Mouse (Mus musculus) layer of hippocampus, adult 2 months (tissue): ENCODE measurements around the gene Hist1h4b. TPM values are rescaled to one million over a fixed set of nuclear protein-coding genes. Genes with fewer than 3 reads are reported as not detected.
"Not testable (repeated sequence)": the region's sequence is repeated elsewhere in the genome, so short reads cannot be mapped to it uniquely, and the experiment has no call there.

Source experiments
- DNase-seq, 2 experiments: peaks; one replicate each; pipeline ENCODE4 v3.0.0; 2022; ENCODE audit warnings: low spot score in 2 of 2
- H3K27ac ChIP-seq: fragments of 200-600 bp; 2 replicates; pipeline ENCODE4 v1.8.1; 2022
- H3K4me3 ChIP-seq: fragments of 200-600 bp; 2 replicates; pipeline ENCODE4 v1.8.1; 2022; ENCODE audit warnings: mild to moderate bottlenecking
- CTCF ChIP-seq: fragments of 200-600 bp; conservative IDR thresholded peaks from 2 replicates; pipeline ENCODE4 v1.8.1; 2022; ENCODE audit warnings: antibody characterized with exemption, mild to moderate bottlenecking, moderate library complexity
- microRNA-seq, 2 experiments: library from miRNA; unstranded; fragments of <30 nt; microRNA quantifications; one replicate each; pipeline ENCODE4 v1.2.0; 2021
- total RNA-seq, 2 experiments: library from RNA; stranded (reverse); gene quantifications; 2 replicates each; pipeline ENCODE4 v1.2.3; 2021

The Hist1h4b gene
- total RNA-seq, 2 experiments from 2014 or later: 70.9 to 73.8 TPM

- H3K27ac ChIP-seq: peak overlapping the region; percentile 86
- no peak for TF ChIP-seq CTCF
- DNase-seq: no peak
- peak overlapping the region; percentile 69 for H3K4me3 ChIP-seq
Measured at GRCm38 (mm10) chr13:23764324-23765171, 7.7 kb downstream of the Hist1h4b start.

GRCm38 (mm10) chr13:23765172-23765513, 8.3 kb downstream of the Hist1h4b start:
- TF ChIP-seq CTCF: no peak
- Histone ChIP-seq H3K4me3 (no peak overlapping the region), H3K27ac (no peak overlapping the region)
- DNase-seq: no peak

DNA sequence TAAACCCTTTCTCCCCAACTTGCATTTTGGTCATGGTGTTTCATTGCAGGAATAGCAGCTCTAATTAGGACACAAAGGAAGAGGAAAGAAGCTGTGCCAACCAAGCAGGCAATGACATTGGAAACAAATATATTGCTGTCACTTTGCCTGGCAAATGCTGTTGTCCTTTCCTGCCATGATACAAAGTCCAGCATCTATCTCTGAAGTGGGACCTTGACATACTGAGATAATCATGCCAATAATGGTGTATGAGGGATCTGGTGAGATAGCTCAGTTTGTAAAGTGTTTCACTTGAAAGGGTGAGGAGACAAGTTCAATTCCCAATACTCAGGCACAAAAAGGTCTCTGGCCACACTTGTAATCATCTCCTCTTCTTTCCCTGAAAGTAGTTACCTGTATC, 10.0 kb downstream of the Hist1h4b start:
- Histone ChIP-seq H3K27ac (no peak overlapping the region), H3K4me3 (no peak overlapping the region)
- DNase-seq: no peak
- no peak for TF ChIP-seq CTCF

GRCm38 (mm10) chr13:23768834-23769397, 12.1 kb downstream of the Hist1h4b start:
- no peak for TF ChIP-seq CTCF

DNA sequence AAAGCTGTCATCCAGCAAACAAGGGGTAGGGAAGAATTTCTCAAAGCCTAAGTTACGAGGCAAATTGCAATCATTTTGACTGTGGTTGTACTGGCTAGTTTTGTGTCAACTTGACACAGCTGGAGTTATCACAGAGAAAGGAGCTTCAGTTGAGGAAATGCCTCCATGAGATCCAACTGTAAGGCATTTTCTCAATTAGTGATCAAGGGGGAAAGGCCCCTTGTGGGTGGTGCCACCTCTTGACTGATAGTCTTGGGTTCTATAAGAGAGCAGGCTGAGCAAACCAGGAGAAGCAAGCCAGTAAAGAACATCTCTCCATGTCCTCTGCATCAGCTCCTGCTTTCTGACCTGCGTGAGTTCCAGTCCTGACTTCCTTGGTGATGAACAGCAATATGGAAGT, 12.8 kb downstream of the Hist1h4b start, which contains the start of gene Trim38:
TSS of gene Trim38 (plus strand) at position 301 of the 400 bp plus-strand sequence.
- not testable (repeated sequence) for H3K4me3 ChIP-seq, DNase-seq, H3K27ac ChIP-seq

More at GRCm38 (mm10) chr13:23768834-23769397, 12.1 kb downstream of the Hist1h4b start:
- H3K27ac ChIP-seq: no peak overlapping the region
- no peak for DNase-seq
- H3K4me3 ChIP-seq: no peak overlapping the region

GRCm38 (mm10) chr13:23772561-23773313, 15.9 kb downstream of the Hist1h4b start:
- 0 out of 2 replicates have a peak, but pooled peaks have one; percentile 7 for TF ChIP-seq CTCF
- H3K27ac ChIP-seq: no peak overlapping the region
- H3K4me3 ChIP-seq: peak overlapping the region; percentile 29
- peak; percentile 43 to 47 for DNase-seq

DNA sequence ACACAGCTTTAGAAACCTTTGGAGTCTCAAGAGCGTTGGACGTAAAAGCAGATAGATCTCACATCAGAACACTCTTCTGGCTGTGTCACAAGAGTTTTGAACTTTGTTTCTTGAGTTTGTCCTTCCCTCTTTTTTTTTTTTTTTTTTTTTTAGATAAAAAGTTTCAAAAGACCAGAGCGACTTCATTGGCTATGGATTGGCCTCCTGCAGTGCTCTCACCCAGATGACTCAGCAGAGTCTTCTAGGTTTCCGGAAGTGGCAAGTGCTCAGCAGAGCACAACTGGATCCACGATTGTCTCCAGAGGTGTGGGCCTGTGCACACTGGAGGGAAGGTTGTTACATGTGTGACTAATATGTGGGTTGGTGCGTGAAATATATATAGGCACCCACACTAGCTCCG, 21.5 kb downstream of the Hist1h4b start:
- no peak for TF ChIP-seq CTCF

GRCm38 (mm10) chr13:23779025-23779424, 22.2 kb downstream of the Hist1h4b start:
- Histone ChIP-seq H3K27ac (no peak overlapping the region), H3K4me3 (no peak overlapping the region)
- DNase-seq: no peak
- TF ChIP-seq CTCF: no peak

More for the DNA sequence above, 21.5 kb downstream of the Hist1h4b start:
- no peak for DNase-seq
- Histone ChIP-seq H3K4me3 (no peak overlapping the region), H3K27ac (no peak overlapping the region)

- peak; percentile 94 for TF ChIP-seq CTCF
- H3K27ac ChIP-seq: no peak overlapping the region
- no peak overlapping the region for H3K4me3 ChIP-seq
- peak; percentile 44 to 70 for DNase-seq
Measured at GRCm38 (mm10) chr13:23792520-23792919, 35.7 kb downstream of the Hist1h4b start.

- TF ChIP-seq CTCF: no peak
- no peak for DNase-seq
- no peak overlapping the region for H3K4me3 ChIP-seq
- H3K27ac ChIP-seq: no peak overlapping the region
Measured at GRCm38 (mm10) chr13:23799405-23799804, 42.6 kb downstream of the Hist1h4b start.

DNA sequence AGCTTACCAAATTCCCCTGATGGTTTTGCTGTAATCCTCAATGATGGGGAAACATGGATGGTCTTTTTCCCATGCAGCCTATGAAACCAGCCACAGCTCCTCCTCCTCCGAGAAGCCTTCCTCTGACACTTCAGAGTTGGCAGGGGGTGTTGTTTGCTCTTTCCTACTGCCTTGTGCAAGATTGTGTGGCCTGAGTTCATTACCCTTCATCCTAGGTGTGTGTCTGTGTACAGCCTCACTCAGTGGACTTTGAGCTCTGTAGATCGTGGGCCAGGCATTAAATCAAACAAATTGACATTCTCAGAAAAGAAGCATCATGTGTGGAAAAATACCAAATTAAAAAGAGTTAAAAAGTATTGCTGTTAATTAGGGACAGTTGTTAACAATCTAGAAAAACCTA, 47.7 kb downstream of the Hist1h4b start:
- TF ChIP-seq CTCF: no peak
- no peak overlapping the region for H3K4me3 ChIP-seq
- H3K27ac ChIP-seq: no peak overlapping the region
- no peak for DNase-seq

- Histone ChIP-seq H3K27ac (peak within 1 kb of the TSS; percentile 59; the same call in 1 of the 2 replicates), H3K4me3 (no peak within 1 kb of the TSS)
- DNase-seq: no peak
- TF ChIP-seq CTCF: no peak
Measured at GRCm38 (mm10) chr13:23806422-23807052, 49.7 kb downstream of the Hist1h4b start, which contains the start of gene Slc17a2. Slc17a2 (plus strand) TSS chr13:23806993.

Small RNAs within 50 kb of the gene (microRNA-seq; reads per million reads assigned to microRNA genes)
- 0 reads per million in 2 experiments for gene Gm44314
- gene Gm44484: 0 reads per million in 2 experiments

Other genes starting within 250 kb of the Hist1h4b start
- gene Hist1h4h, start 226.0 kb upstream of the Hist1h4b start, total RNA-seq: 100 to 1,000 TPM; 333 to 344 TPM
- gene Hist1h2af, start 223.1 kb upstream of the Hist1h4b start, total RNA-seq: 10 to 100 TPM in 1 of 2 experiments, 1 to 10 TPM in 1; 6.9 to 12.2 TPM
- 1 to 10 TPM; 3.6 to 5.5 TPM for gene Hist1h3g, start 221.6 kb upstream of the Hist1h4b start, total RNA-seq
- 1 to 10 TPM in 1 of 2 experiments, under 1 TPM in 1; 0.39 to 1.2 TPM for gene Hist1h2bh, start 213.6 kb upstream of the Hist1h4b start, total RNA-seq
- gene Hist1h3f, start 213.0 kb upstream of the Hist1h4b start, total RNA-seq: 10 to 100 TPM; 17.7 to 18.3 TPM
- gene Hist1h4f, start 205.4 kb upstream of the Hist1h4b start, total RNA-seq: 100 to 1,000 TPM; 150 to 167 TPM
- gene Hist1h1d, start 203.8 kb upstream of the Hist1h4b start, total RNA-seq: 1 to 10 TPM; 4.6 to 5.5 TPM
- 10 to 100 TPM; 45.3 to 54.6 TPM for gene Hist1h3e, start 194.6 kb upstream of the Hist1h4b start, total RNA-seq
- gene Hist1h2ae, start 185.8 kb upstream of the Hist1h4b start, total RNA-seq: 1 to 10 TPM; 6.6 to 7.7 TPM
- gene Hist1h2bg, start 185.6 kb upstream of the Hist1h4b start, total RNA-seq: 10 to 100 TPM; 74.0 to 78.9 TPM
- gene Hist1h2bf, start 182.8 kb upstream of the Hist1h4b start, total RNA-seq: 10 to 100 TPM; 22.8 to 29.6 TPM
- 10 to 100 TPM in 1 of 2 experiments, 1 to 10 TPM in 1; 5.0 to 13.0 TPM for gene Hist1h2ad, start 182.6 kb upstream of the Hist1h4b start, total RNA-seq
- gene Hist1h3d, start 181.2 kb upstream of the Hist1h4b start, total RNA-seq: 10 to 100 TPM; 12.1 to 13.0 TPM
- gene Hist1h4d, start 175.4 kb upstream of the Hist1h4b start, total RNA-seq: 100 to 1,000 TPM; 140 to 146 TPM
- gene Hist1h2be, start 135.9 kb upstream of the Hist1h4b start, total RNA-seq: 10 to 100 TPM in 1 of 2 experiments, 1 to 10 TPM in 1; 8.8 to 10.1 TPM
- gene Hist1h1e, start 134.5 kb upstream of the Hist1h4b start, total RNA-seq: 10 to 100 TPM; 50.6 to 58.1 TPM
- gene Hist1h2ac, start 73.1 kb upstream of the Hist1h4b start, total RNA-seq: 1 to 10 TPM; 2.9 to 4.0 TPM
- gene Hist1h2bc, start 72.8 kb upstream of the Hist1h4b start, total RNA-seq: 10 to 100 TPM; 45.1 to 50.2 TPM
- not detected for gene Hist1h1t, start 61.2 kb upstream of the Hist1h4b start, total RNA-seq
- 100 to 1,000 TPM; 108 to 115 TPM for gene Hist1h4c, start 58.6 kb upstream of the Hist1h4b start, total RNA-seq
- gene Hfe, start 46.2 kb upstream of the Hist1h4b start, total RNA-seq: 1 to 10 TPM; 3.2 to 3.6 TPM
- 10 to 100 TPM; 59.1 to 68.1 TPM for gene Hist1h1c, start 18.2 kb upstream of the Hist1h4b start, total RNA-seq
- gene Hist1h3c, start 11.4 kb upstream of the Hist1h4b start, total RNA-seq: 1 to 10 TPM; 3.6 to 5.9 TPM
- 10 to 100 TPM; 23.0 to 24.7 TPM for gene Hist1h2bb, start 10.3 kb upstream of the Hist1h4b start, total RNA-seq
- gene Hist1h2ab, start 5.9 kb upstream of the Hist1h4b start, total RNA-seq: 10 to 100 TPM; 24.4 to 27.3 TPM
- 10 to 100 TPM; 13.6 to 15.0 TPM for gene Hist1h3b, start 4.7 kb upstream of the Hist1h4b start, total RNA-seq
- gene Hist1h4a, start 4.2 kb downstream of the Hist1h4b start, total RNA-seq: 10 to 100 TPM; 46.0 to 55.3 TPM
- gene Hist1h3a, start 5.4 kb downstream of the Hist1h4b start, total RNA-seq: 10 to 100 TPM; 35.0 to 41.6 TPM
- gene Hist1h1a, start 6.7 kb downstream of the Hist1h4b start, total RNA-seq: 10 to 100 TPM; 18.5 to 18.9 TPM
- gene Trim38, start 12.9 kb downstream of the Hist1h4b start, total RNA-seq: not detected
- gene Slc17a2, start 50.0 kb downstream of the Hist1h4b start, total RNA-seq: under 1 TPM in 1 of 2 experiments, not detected in 1; 0.10 TPM
- not detected for gene Slc17a3, start 82.4 kb downstream of the Hist1h4b start, total RNA-seq
- gene Slc17a1, start 110.7 kb downstream of the Hist1h4b start, total RNA-seq: not detected
- not detected for gene Slc17a4, start 158.0 kb downstream of the Hist1h4b start, total RNA-seq
- gene Hist1h2ba, start 177.1 kb downstream of the Hist1h4b start, total RNA-seq: not detected
- gene Hist1h2aa, start 177.4 kb downstream of the Hist1h4b start, total RNA-seq: not detected
- 1 to 10 TPM in 1 of 2 experiments, under 1 TPM in 1; 0.95 to 1.1 TPM for gene Scgn, start 234.2 kb downstream of the Hist1h4b start, total RNA-seq